Mouse (Mus musculus) limb, embryonic 12.5 days (tissue): ENCODE results near the gene Tmem120b. TPM values are rescaled to one million over a fixed set of nuclear protein-coding genes. Genes with fewer than 3 reads are reported as not detected.
A peak's percentile ranks its signal among the peaks of the same experiment; 100 is the strongest.

ENCODE experiments used
- ATAC-seq: fragments of 200-750 bp; cut with Nextera tagmentation; 2 replicates; pipeline ENCODE4 v1.8.0; 2017; ENCODE audit warnings: low read depth, moderate TSS enrichment; ENCODE audit not compliant: insufficient number of reproducible peaks, insufficient read depth, low FRiP score, low TSS enrichment
- H3K27ac ChIP-seq: fragments of 300-500 bp; sonication (generic); 2 replicates; pipeline ENCODE4 v1.5.1; 2016; ENCODE audit warnings: mild to moderate bottlenecking, moderate library complexity
- H3K27me3 ChIP-seq: fragments of 300-500 bp; sonication (generic); 2 replicates; pipeline ENCODE4 v1.6.1; 2016; ENCODE audit warnings: mild to moderate bottlenecking, moderate library complexity
- H3K36me3 ChIP-seq: fragments of 300-500 bp; sonication (generic); 2 replicates; pipeline ENCODE4 v1.6.1; 2016; ENCODE audit warnings: mild to moderate bottlenecking, moderate library complexity
- H3K4me1 ChIP-seq: fragments of 300-500 bp; sonication (generic); replicated peaks from 2 replicates; pipeline ENCODE4 v1.6.1; 2016
- H3K4me2 ChIP-seq: fragments of 300-500 bp; sonication (generic); 2 replicates; pipeline ENCODE4 v1.6.1; 2016; ENCODE audit warnings: mild to moderate bottlenecking, moderate library complexity
- H3K4me3 ChIP-seq: fragments of 300-500 bp; sonication (generic); replicated peaks from 2 replicates; pipeline ENCODE4 v1.5.1; 2016; ENCODE audit warnings: mild to moderate bottlenecking
- H3K9ac ChIP-seq: fragments of 300-500 bp; sonication (generic); replicated peaks from 2 replicates; pipeline ENCODE4 v1.6.1; 2016; ENCODE audit warnings: mild to moderate bottlenecking, moderate library complexity
- H3K9me3 ChIP-seq: fragments of 300-500 bp; sonication (generic); 2 replicates; pipeline ENCODE4 v1.6.1; 2016; ENCODE audit warnings: mild to moderate bottlenecking, moderate library complexity
- WGBS: fragments of 180-500 bp; shearing (Covaris S2); methylation state at CpG from one replicate; pipeline ENCODE4 v1.1.7; 2016; 5-methylcytosine and 5-hydroxymethylcytosine counted together
- polyA plus RNA-seq: library from polyadenylated mRNA; unstranded; fragments of >200 nt; fragmentation: Nextera tagmentation; extraction: Ambion mirVana; gene quantifications from 2 replicates; pipeline ENCODE4 v1.2.1, GENCODE M21; 2016

Gene Tmem120b
- polyA plus RNA-seq, 1 experiment from 2014 or later: 14.1 TPM

DNA sequence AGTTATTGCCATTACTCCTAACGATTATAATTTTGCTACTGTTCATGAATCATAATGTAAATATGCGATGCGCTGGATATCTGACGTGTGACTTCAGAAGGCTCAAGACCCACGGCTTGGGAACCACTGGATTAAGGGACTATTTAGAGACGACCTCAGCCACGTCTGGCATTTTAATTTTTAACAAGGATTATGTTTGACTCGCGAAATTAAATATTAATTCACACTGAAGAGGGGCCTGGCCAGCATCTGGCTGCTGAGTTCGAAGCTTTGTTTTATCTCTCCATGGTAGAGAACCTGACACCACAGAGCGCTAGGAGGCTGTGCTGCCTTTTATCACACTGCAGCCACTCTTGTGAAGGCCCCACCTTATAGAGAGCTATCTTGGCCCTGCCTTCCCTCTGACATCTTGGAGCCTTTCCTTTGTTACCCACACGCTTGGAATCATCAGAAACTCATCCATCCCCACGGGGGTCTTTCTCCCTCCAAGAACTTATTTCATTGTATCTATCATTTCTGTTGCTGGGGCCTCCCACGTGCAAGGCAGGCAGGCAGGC lies 24.9 kb downstream of the Tmem120b start:
- WGBS: 79% methylated on average over 14 of the region's 14 CpGs
- H3K4me2 ChIP-seq: no peak overlapping the region
- no peak overlapping the region for H3K27ac ChIP-seq
- H3K27me3 ChIP-seq: no peaks in the 10 kb centered on the region
- H3K4me1 ChIP-seq: peaks cover 8% of the 10 kb centered on the region; the same call in 1 of the 2 replicates
- 0 out of 2 replicates have a peak, but pooled peaks cover 7% of the 10 kb centered on the region for H3K9me3 ChIP-seq
- no peaks in the 10 kb centered on the region for H3K36me3 ChIP-seq
- H3K9ac ChIP-seq: no peak overlapping the region
- ATAC-seq: no peak
- H3K4me3 ChIP-seq: no peak overlapping the region

DNA sequence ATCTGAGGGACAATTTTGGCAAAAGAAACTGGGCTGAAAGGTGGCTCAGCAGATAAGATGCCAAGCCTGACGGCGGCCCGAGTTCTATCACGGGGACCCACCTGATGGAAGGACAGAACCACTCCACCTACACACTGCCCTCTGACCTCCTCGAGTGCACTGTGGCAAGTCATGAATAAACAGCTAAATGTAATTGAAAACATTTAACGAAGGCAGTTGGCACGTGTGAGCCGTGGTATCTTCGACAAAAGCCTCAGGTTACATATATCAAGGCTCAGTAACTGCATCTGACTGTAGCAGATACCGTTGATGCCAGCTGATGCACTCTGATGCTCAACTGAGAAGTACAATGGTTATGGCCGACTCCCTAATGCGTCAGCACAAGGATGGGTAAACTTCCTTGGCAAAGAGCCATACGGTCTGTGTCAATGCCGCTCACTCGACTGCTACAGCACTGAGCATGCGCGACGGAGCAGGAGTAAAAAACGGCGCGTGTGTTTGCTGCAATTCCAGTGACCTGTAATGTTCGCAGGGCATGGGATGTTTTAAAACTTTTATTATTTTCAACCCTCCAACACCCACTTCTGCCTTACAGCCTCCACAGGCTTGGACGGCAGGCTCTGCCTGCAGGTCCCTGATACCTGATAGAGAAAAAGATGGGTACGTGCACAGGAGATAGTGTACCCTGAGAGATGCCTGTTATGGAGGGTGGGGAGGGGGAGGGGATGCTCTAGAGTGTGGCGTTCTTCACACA lies 26.2 kb downstream of the Tmem120b start:
- H3K27me3 ChIP-seq: no peaks in the 10 kb centered on the region
- 0 out of 2 replicates have a peak, but pooled peaks cover 5% of the 10 kb centered on the region for H3K9me3 ChIP-seq
- ATAC-seq: no peak
- H3K27ac ChIP-seq: no peak overlapping the region
- WGBS: 85% methylated on average over 25 of the region's 25 CpGs
- no peak overlapping the region for H3K4me2 ChIP-seq
- H3K4me3 ChIP-seq: no peak overlapping the region
- peaks cover 8% of the 10 kb centered on the region; the same call in 1 of the 2 replicates for H3K4me1 ChIP-seq
- peaks cover 6% of the 10 kb centered on the region; the same call in 1 of the 2 replicates for H3K36me3 ChIP-seq
- H3K9ac ChIP-seq: no peak overlapping the region

DNA sequence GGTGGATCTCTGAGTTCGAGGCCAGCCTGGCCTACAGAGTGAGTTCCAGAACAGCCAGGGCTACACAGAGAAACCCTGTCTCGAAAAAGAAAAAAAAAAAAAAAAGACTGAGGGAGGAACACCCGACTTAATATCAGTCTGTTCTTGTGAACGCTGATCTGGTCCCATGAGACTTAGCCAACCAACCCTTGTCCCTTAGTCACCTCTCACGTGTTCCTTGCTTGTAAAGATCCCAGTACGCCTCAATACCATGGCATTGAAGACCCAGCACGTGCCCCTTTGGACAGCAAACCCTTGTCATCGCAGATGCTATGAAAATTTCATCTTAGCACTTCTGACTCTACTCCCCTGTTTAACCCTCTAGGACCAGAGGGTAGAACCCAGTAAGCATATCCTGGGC lies 28.1 kb downstream of the Tmem120b start:
- Histone ChIP-seq H3K9me3 (no peaks in the 10 kb centered on the region), H3K27ac (no peak overlapping the region), H3K4me1 (peaks cover 8% of the 10 kb centered on the region; the same call in 1 of the 2 replicates), H3K27me3 (no peaks in the 10 kb centered on the region), H3K9ac (no peak overlapping the region), H3K4me2 (no peak overlapping the region), H3K36me3 (peaks cover 17% of the 10 kb centered on the region; the same call in 1 of the 2 replicates), H3K4me3 (no peak overlapping the region)
- ATAC-seq: no peak
- WGBS: 92% methylated on average over 8 of the region's 8 CpGs

DNA sequence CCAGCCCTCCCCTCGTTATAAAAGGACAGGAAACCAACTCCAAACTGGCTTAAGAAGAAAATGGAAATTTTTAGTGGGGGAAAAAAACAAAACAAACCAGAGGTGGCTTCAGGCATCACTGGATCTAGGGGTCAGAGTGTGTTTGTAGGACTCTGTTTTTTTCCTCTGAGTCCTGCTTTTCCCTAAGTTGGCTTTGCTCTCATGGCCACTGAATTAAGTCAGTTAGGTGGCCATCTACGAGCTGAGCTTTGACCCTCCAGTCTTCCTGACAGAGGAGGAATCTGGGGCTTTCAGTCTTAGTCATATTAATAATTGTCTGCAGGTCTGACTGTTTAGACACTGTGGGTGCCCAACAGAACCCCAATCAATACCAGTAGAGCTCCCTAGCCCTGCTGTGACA lies 30.3 kb downstream of the Tmem120b start:
- H3K27me3 ChIP-seq: no peaks in the 10 kb centered on the region
- H3K36me3 ChIP-seq: peaks cover 17% of the 10 kb centered on the region; the same call in 1 of the 2 replicates
- no peaks in the 10 kb centered on the region for H3K9me3 ChIP-seq
- H3K27ac ChIP-seq: no peak overlapping the region
- WGBS: 83% methylated on average over 2 of the region's 2 CpGs
- H3K4me1 ChIP-seq: peaks cover 8% of the 10 kb centered on the region; the same call in 1 of the 2 replicates
- no peak overlapping the region for H3K4me2 ChIP-seq
- no peak overlapping the region for H3K4me3 ChIP-seq
- H3K9ac ChIP-seq: no peak overlapping the region
- no peak for ATAC-seq

DNA sequence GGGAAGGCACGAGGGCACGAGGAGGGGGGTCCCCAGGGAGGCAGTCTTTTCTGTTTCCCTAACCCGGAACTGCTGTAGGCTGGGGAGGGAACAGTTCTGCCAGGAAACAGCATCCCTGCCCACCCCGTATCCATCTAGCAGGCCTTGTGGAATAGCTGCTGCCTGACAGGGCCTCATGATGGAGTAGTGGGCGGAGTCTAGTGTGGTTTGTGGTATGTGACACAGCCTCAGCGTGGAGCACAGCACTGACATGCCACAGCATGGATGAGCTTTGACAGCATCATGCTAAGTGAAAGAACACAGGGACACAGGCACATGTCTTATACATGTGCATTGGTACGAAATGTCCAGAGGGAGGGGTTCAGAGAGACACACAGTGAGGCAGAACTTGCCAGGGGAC lies 34.2 kb downstream of the Tmem120b start:
- Histone ChIP-seq H3K4me1 (0 out of 2 replicates have a peak, but pooled peaks cover 3% of the 10 kb centered on the region), H3K4me2 (no peak overlapping the region), H3K27me3 (no peaks in the 10 kb centered on the region), H3K9me3 (no peaks in the 10 kb centered on the region), H3K9ac (no peak overlapping the region; the same call in 1 of the 2 replicates), H3K36me3 (peaks cover 17% of the 10 kb centered on the region; the same call in 1 of the 2 replicates), H3K27ac (no peak overlapping the region), H3K4me3 (no peak overlapping the region)
- WGBS: 63% methylated on average over 7 of the region's 7 CpGs
- no peak for ATAC-seq

DNA sequence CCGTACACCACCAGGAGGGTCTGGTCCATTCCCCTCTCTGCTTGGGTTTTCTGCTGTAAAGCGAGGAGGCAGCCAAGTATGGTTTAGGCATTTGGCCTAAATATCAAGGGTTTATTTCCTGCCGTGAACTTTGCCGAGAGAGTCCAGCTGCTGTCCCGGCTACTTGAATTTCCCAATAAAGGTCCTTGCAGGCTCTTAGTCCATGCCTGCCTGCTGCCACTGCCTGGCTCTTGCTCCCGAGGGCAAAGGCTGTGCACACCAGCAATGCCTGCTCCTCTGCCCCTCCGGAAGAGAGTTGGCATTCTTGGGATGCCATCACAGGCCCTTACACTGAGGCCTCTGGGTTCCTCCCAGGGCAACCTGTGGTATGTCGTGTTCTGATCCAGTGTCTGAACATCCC lies 35.3 kb downstream of the Tmem120b start:
- WGBS: 70% methylated on average over 8 of the region's 8 CpGs
- no peak overlapping the region for H3K9ac ChIP-seq

DNA sequence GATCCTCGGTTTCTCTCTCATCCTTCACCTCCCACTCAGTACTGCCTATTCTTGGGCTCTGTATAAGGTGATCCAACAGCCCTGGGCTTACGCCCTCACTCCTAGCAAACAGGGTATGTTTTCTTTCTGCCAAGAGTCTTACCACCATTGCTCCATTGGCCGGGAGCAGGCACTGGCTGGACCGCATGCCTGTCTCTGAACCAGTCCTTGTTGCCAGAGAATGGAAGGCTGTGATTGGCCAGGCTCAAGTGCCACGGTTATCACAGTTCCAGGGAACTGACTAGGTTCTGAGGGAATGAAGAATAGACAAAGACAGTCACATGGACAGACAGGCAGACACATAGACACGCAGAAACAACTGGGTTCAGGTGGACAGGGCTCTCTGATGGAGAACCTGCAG lies 36.6 kb downstream of the Tmem120b start:
- ATAC-seq: no peak
- Histone ChIP-seq H3K27ac (no peak overlapping the region), H3K4me2 (no peak overlapping the region), H3K4me3 (no peak overlapping the region), H3K27me3 (no peaks in the 10 kb centered on the region), H3K9ac (no peak overlapping the region), H3K9me3 (no peaks in the 10 kb centered on the region), H3K4me1 (peaks cover 13% of the 10 kb centered on the region), H3K36me3 (peaks cover 7% of the 10 kb centered on the region; the same call in 1 of the 2 replicates)
- 89% methylated on average over 6 of the region's 6 CpGs for WGBS

More for the DNA sequence above, 35.3 kb downstream of the Tmem120b start:
- Histone ChIP-seq H3K9me3 (no peaks in the 10 kb centered on the region), H3K4me3 (no peak overlapping the region), H3K27ac (no peak overlapping the region), H3K4me1 (0 out of 2 replicates have a peak, but pooled peaks cover 3% of the 10 kb centered on the region), H3K27me3 (no peaks in the 10 kb centered on the region), H3K36me3 (peaks cover 16% of the 10 kb centered on the region; the same call in 1 of the 2 replicates), H3K4me2 (no peak overlapping the region)
- no peak for ATAC-seq

DNA sequence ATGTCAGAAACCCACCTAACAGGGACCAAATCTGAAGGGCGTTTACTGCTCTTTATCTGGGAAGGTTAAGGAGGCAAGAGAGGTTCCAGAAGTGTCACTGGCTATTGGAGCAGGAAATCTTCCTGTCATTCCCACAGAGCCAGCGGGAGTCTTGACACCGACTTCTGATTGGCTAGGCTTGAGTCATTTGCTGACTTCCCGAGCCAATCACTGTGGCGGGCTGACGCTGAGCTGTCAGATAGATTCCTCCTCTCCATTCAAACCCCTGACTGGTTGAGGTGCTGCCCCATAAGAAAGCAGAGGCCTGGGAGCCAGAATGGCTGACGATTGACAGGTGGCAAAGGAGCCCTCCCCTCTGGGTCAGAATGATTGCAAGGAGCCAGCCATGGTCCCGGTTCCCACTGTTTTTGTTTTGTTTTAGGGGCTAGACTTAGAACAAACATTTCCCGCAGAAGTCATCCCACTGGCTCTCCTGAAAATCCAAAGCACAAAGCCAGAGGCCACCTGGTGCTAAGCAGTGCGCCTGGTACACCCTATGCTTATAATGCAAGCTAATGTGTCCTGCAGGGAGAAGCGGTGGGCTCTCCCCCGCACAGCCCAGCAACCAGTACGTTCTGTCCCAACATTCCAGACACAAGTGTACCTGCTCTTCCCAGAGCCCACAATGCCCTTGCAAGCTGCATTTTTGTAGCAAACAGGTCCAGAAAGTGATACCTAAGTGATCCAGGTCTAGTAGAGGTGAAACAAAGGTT lies 41.4 kb downstream of the Tmem120b start:
- Histone ChIP-seq H3K9me3 (no peaks in the 10 kb centered on the region), H3K9ac (no peak overlapping the region), H3K27ac (peak overlapping the region; percentile 66), H3K4me1 (peaks cover 23% of the 10 kb centered on the region), H3K36me3 (no peaks in the 10 kb centered on the region; the same call in 1 of the 2 replicates), H3K4me2 (peak overlapping the region; percentile 39), H3K27me3 (no peaks in the 10 kb centered on the region), H3K4me3 (no peak overlapping the region)
- 35% methylated on average over 13 of the region's 13 CpGs for WGBS
- ATAC-seq: no peak

DNA sequence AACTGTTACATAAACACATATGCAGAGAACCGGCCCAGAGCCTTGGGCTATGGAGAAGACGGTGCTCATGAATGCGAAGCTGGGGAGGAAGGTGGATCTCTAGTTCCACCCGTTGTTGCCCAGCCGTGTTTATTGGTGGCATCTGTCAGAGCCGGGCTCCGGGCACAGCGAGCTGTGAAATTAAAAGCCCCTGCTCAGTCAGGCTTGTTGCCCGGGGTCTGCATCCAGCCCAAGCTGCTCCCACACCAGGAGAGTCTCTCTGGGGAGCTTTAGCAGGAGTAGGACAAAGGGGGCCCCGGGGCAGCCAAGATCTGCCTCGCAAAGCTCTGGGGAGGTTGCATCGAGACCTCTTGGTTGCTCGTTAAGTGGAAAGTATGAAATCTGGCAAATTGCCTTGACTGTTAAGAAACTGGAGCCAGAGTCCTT lies 42.1 kb downstream of the Tmem120b start:
- 41% methylated on average over 13 of the region's 13 CpGs for WGBS
- Histone ChIP-seq H3K4me1 (peaks cover 23% of the 10 kb centered on the region), H3K36me3 (no peaks in the 10 kb centered on the region), H3K4me2 (peak overlapping the region; percentile 33), H3K9me3 (no peaks in the 10 kb centered on the region), H3K27me3 (no peaks in the 10 kb centered on the region), H3K9ac (peak overlapping the region; percentile 45), H3K27ac (peak overlapping the region; percentile 66; the same call in 1 of the 2 replicates), H3K4me3 (no peak overlapping the region)
- no peak for ATAC-seq

DNA sequence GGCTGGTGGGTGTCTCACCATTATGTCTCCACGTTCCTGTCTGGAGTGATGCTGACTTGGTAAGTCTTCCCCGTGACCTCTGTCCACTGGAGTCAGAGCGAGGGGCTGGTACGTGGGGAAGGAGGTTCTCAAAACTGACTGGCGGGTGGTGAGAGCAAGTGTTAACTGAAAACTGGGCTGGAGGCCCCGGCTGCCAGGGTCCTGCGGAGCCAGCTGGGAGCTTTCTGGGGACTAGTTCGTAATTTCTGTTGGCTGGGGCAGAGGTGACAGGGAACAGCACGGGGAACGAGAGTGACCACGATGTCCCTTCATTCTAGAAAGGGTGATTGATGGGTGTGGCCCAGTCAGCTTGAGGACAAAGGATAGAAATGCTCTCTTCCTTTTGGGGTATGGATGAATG lies 45.9 kb downstream of the Tmem120b start:
- 63% methylated on average over 11 of the region's 11 CpGs for WGBS
- Histone ChIP-seq H3K27me3 (no peaks in the 10 kb centered on the region), H3K9ac (no peak overlapping the region), H3K4me2 (no peak overlapping the region), H3K4me1 (peaks cover 25% of the 10 kb centered on the region), H3K27ac (no peak overlapping the region), H3K36me3 (peaks cover 12% of the 10 kb centered on the region; the same call in 1 of the 2 replicates), H3K4me3 (no peak overlapping the region), H3K9me3 (no peaks in the 10 kb centered on the region)
- ATAC-seq: no peak

DNA sequence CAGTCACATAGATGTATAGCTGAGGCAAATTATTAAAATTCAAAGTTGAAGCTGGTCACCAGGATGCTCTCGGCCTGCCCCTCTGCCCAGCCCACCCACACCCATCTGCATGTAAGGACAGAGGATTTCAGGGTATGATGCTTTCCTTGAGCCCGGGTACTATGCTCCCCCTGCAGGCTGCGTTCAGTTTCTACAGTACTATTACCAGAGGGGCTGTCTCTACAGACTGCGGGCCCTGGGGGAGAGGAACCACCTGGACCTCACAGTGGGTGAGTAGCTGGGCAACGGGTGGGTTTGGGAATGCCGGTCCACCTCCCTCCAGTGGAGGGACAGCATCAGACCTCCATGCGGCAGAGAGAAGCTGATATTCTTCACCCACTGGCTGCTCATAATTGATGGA lies 46.7 kb downstream of the Tmem120b start:
- H3K4me2 ChIP-seq: no peak overlapping the region
- 46% methylated on average over 7 of the region's 7 CpGs for WGBS
- peaks cover 17% of the 10 kb centered on the region for H3K4me1 ChIP-seq
- H3K27ac ChIP-seq: no peak overlapping the region
- H3K4me3 ChIP-seq: no peak overlapping the region
- no peak overlapping the region for H3K9ac ChIP-seq
- peaks cover 14% of the 10 kb centered on the region; the same call in 1 of the 2 replicates for H3K36me3 ChIP-seq
- no peak for ATAC-seq
- no peaks in the 10 kb centered on the region for H3K9me3 ChIP-seq
- H3K27me3 ChIP-seq: no peaks in the 10 kb centered on the region
